Mouse (Mus musculus) liver, embryonic 13.5 days (tissue): ENCODE results near the gene Igf2bp3. TPM values are rescaled to one million over a fixed set of nuclear protein-coding genes. Genes with fewer than 3 reads are reported as not detected.
"Not testable (repeated sequence)": the region's sequence is repeated elsewhere in the genome, so short reads cannot be mapped to it uniquely, and the experiment has no call there.

Experiments used
- ATAC-seq: fragments of 200-750 bp; cut with Nextera tagmentation; 2 replicates; pipeline ENCODE4 v1.8.0; 2017; ENCODE audit warnings: low read depth, mild to moderate bottlenecking, moderate number of reproducible peaks, moderate library complexity
- DNase-seq: peaks from one replicate; pipeline ENCODE4 v3.0.0; 2022
- H3K27ac ChIP-seq: fragments of 300-500 bp; sonication (generic); 2 replicates; pipeline ENCODE4 v1.5.1; 2015; ENCODE audit warnings: moderate library complexity, mild to moderate bottlenecking, inconsistent platforms
- H3K27me3 ChIP-seq: fragments of 300-500 bp; sonication (generic); 2 replicates; pipeline ENCODE4 v1.6.1; 2015; ENCODE audit warnings: mild to moderate bottlenecking, inconsistent platforms
- H3K36me3 ChIP-seq: fragments of 300-500 bp; sonication (generic); 2 replicates; pipeline ENCODE4 v1.6.1; 2015; ENCODE audit warnings: mild to moderate bottlenecking, inconsistent platforms
- H3K4me1 ChIP-seq: fragments of 300-500 bp; sonication (generic); replicated peaks from 2 replicates; pipeline ENCODE4 v1.6.1; 2015; ENCODE audit warnings: inconsistent platforms
- H3K4me2 ChIP-seq: fragments of 300-500 bp; sonication (generic); 2 replicates; pipeline ENCODE4 v1.6.1; 2015; ENCODE audit warnings: inconsistent platforms, mild to moderate bottlenecking, moderate library complexity
- H3K4me3 ChIP-seq: fragments of 300-500 bp; sonication (generic); replicated peaks from 2 replicates; pipeline ENCODE4 v1.5.1; 2015; ENCODE audit warnings: mild to moderate bottlenecking, inconsistent platforms
- H3K9ac ChIP-seq: fragments of 300-500 bp; sonication (generic); 2 replicates; pipeline ENCODE4 v1.6.1; 2015; ENCODE audit warnings: mild to moderate bottlenecking, inconsistent platforms
- H3K9me3 ChIP-seq: fragments of 300-500 bp; sonication (generic); replicated peaks from 2 replicates; pipeline ENCODE4 v1.6.1; 2016; ENCODE audit warnings: inconsistent platforms
- WGBS: fragments of 180-500 bp; shearing (Covaris S2); methylation state at CpG from one replicate; pipeline ENCODE4 v1.1.7; 2015; ENCODE audit not compliant: insufficient replicate concordance; 5-methylcytosine and 5-hydroxymethylcytosine counted together
- polyA plus RNA-seq: library from polyadenylated mRNA; unstranded; fragments of >200 nt; fragmentation: Nextera tagmentation; extraction: Ambion mirVana; gene quantifications from 2 replicates; pipeline ENCODE4 v1.2.1, GENCODE M21; 2015

The Igf2bp3 gene
- 21.4 and 25.4 TPM in 2 replicates for polyA plus RNA-seq

DNA sequence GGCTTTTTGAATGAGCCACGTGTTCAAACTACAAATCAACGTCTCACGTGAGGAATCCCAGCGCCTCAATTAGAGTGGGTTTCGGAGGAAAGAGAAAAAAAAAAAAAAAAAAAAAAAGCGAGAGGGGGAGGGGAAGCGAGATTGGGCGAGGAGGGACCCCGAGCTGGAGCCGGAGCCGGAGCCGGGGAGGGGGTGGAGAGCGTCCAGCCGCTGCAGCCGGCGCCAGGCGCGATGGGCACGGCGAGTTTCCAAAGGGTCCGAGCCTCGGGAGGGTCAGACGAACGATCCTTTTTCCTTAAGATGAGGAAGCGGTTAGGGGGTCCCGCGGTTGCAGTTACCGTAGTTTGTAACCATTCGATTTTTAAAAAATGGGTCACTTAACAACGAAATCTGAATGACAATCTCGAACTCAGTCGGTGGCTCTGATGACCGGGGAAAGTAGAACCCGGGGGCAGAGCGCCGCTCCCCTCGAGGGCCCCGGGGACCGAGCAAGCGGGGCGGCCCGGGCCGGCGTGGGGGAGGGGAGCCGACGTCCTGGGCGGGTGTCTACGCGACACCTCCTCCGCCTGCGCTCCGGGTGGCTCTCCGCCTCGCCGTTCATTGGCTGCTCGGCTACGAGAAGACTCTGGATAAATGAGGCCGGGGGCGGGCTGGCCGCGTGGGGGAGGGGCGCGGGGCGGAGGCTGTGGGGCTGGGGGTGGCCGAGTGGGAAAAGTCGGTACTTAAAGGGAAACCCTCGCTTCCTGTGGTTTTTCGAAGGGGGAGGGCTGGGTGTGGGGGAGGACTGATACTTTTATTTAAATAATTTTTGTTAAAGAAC is at the start of gene Igf2bp3:
Gene Igf2bp3 (minus strand): TSS at position 30 of the 820 bp plus-strand sequence.
- under 1% methylated on average over 66 of the region's 68 CpGs for WGBS

GRCm38 (mm10) chr6:49264446-49264845 is 49.7 kb upstream of the Igf2bp3 start:
- Histone ChIP-seq H3K4me3 (peak overlapping the region; percentile 100; the same call in 1 of the 2 replicates), H3K4me2 (peak overlapping the region; percentile 81), H3K4me1 (peaks cover 38% of the 10 kb centered on the region)
- DNase-seq, H3K27ac ChIP-seq, H3K36me3 ChIP-seq, H3K9ac ChIP-seq, H3K9me3 ChIP-seq, H3K27me3 ChIP-seq, ATAC-seq: not testable (repeated sequence)
- 68% methylated on average over 7 of the region's 7 CpGs for WGBS

More for the DNA sequence above, at the start of gene Igf2bp3:
- H3K9ac ChIP-seq, result peak within 1 kb of the TSS; percentile 95
- DNase-seq (peak; percentile 85), ATAC-seq (peak; percentile 71)
- peaks cover 41% of the 10 kb centered on the region for H3K4me1 ChIP-seq
- no peaks in the 10 kb centered on the region for H3K36me3 ChIP-seq
- H3K4me2 ChIP-seq, result peak within 1 kb of the TSS; percentile 95
- peak within 1 kb of the TSS; percentile 98 for H3K27ac ChIP-seq
- H3K27me3 ChIP-seq, result no peaks in the 10 kb centered on the region
- no peaks in the 10 kb centered on the region for H3K9me3 ChIP-seq
- H3K4me3 ChIP-seq, result peak within 1 kb of the TSS; percentile 81

- Histone ChIP-seq H3K4me3 (peak within 1 kb of the TSS; percentile 100), H3K27ac (peak within 1 kb of the TSS; percentile 91), H3K9me3 (no peaks in the 10 kb centered on the region), H3K4me1 (peaks cover 38% of the 10 kb centered on the region), H3K4me2 (peak within 1 kb of the TSS; percentile 81), H3K9ac (peak within 1 kb of the TSS; percentile 99), H3K36me3 (no peaks in the 10 kb centered on the region), H3K27me3 (no peaks in the 10 kb centered on the region)
- DNase-seq (peak; percentile 94), ATAC-seq (peak; percentile 92)
- WGBS, result under 1% methylated on average over 39 of the region's 39 CpGs
These were observed 49.1 kb upstream of the Igf2bp3 start, which contains the start of gene Tra2a for GRCm38 (mm10) chr6:49263847-49264243. TSS of gene Tra2a (minus strand) at chr6:49264033.

- Histone ChIP-seq H3K27me3 (no peaks in the 10 kb centered on the region), H3K36me3 (no peaks in the 10 kb centered on the region), H3K9me3 (no peaks in the 10 kb centered on the region), H3K27ac (peak overlapping the region; percentile 91), H3K4me1 (peaks cover 39% of the 10 kb centered on the region), H3K4me3 (peak overlapping the region; percentile 100), H3K4me2 (peak overlapping the region; percentile 81), H3K9ac (peak overlapping the region; percentile 99)
- WGBS, result under 1% methylated on average over 71 of the region's 71 CpGs
- DNase-seq (no peak), ATAC-seq (peak; percentile 74)
These were observed 48.5 kb upstream of the Igf2bp3 start for GRCm38 (mm10) chr6:49263081-49263846.

DNA sequence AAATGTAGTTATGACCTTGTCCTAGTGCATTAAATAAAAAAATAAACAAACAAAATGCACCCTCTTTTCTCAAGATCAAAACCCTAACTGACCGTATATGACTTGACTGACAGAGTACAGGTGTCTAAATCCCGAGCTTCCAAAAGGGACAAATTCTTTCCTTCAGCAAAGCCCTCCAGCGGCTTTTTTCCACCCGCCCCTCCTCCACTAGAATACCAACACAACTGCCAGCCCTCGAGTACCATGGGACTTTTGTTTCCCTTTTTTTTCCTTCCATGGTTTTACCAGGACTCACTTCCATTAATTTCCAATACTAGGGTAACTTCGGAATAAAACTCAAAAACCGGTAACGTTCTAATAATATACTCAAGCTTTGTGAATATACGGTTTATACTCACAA is 47.7 kb upstream of the Igf2bp3 start:
- ATAC-seq (no peak), DNase-seq (no peak)
- Histone ChIP-seq H3K27me3 (no peaks in the 10 kb centered on the region), H3K4me3 (peak overlapping the region; percentile 100), H3K36me3 (no peaks in the 10 kb centered on the region), H3K4me1 (peaks cover 44% of the 10 kb centered on the region), H3K27ac (no peak overlapping the region), H3K9ac (peak overlapping the region; percentile 99), H3K4me2 (peak overlapping the region; percentile 81), H3K9me3 (no peaks in the 10 kb centered on the region)
- WGBS, result under 1% methylated on average over 9 of the region's 9 CpGs

GRCm38 (mm10) chr6:49259711-49260110 is 45.0 kb upstream of the Igf2bp3 start:
- ATAC-seq (no peak), DNase-seq (no peak)
- WGBS, result 61% methylated on average over 5 of the region's 5 CpGs
- Histone ChIP-seq H3K9me3 (no peaks in the 10 kb centered on the region), H3K4me1 (peaks cover 44% of the 10 kb centered on the region), H3K4me2 (peak overlapping the region; percentile 9), H3K27ac (no peak overlapping the region), H3K27me3 (no peaks in the 10 kb centered on the region), H3K36me3 (no peaks in the 10 kb centered on the region), H3K4me3 (no peak overlapping the region), H3K9ac (no peak overlapping the region)

DNA sequence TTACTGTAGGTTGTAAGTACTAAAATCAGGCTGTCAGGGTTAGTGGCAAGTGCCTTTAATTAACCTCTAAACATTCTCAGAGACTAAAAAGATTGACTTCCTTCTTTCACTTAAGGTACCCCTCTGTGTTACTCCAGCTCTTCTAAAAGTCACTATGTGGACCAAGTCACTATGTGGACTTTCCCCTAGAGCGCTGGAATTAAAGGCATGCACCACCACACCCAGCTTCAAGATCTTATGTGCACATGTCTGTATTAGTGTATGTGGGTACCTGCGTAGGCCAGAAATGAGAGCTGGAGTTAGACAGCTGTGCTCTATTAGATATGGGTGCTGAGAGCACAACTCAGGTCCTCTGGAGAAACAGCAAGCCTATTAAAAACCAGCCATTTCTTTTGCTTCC is 43.1 kb upstream of the Igf2bp3 start:
- H3K9me3 ChIP-seq, result no peaks in the 10 kb centered on the region
- DNase-seq (no peak), ATAC-seq (no peak)
- H3K27me3 ChIP-seq, result no peaks in the 10 kb centered on the region
- no peaks in the 10 kb centered on the region for H3K36me3 ChIP-seq
- H3K9ac ChIP-seq, result no peak overlapping the region
- 80% methylated on average over 2 of the region's 2 CpGs for WGBS
- no peak overlapping the region for H3K4me3 ChIP-seq
- no peak overlapping the region for H3K27ac ChIP-seq
- H3K4me1 ChIP-seq, result peaks cover 44% of the 10 kb centered on the region
- H3K4me2 ChIP-seq, result no peak overlapping the region

DNA sequence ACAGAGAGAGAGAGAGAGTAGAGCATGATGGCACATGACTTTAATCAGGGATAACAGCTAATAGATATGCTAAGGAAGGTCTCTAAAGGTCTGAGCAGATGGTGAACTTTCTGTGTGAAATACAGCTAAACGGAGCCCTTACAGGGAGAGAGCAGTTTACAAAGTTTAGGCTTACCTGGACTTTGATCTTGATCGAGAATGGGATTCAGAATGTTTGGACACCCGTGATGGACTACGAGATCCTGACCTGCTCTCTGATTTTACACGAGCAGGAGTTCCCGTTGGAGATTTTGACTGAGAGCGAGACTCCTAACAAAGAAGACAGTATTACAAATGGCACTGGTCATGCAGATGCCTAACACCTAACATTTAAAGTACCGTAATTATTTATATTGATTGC is 37.5 kb upstream of the Igf2bp3 start:
- no peak for ATAC-seq
- H3K4me3 ChIP-seq, result no peak overlapping the region

GRCm38 (mm10) chr6:49251199-49251598 is 36.4 kb upstream of the Igf2bp3 start:
- no peak overlapping the region for H3K27ac ChIP-seq
- H3K4me2 ChIP-seq, result no peak overlapping the region
- H3K4me3 ChIP-seq, result no peak overlapping the region
- no peak overlapping the region for H3K9ac ChIP-seq
- 89% methylated on average over 2 of the region's 2 CpGs for WGBS
- ATAC-seq, result no peak
- H3K4me1 ChIP-seq, result peaks cover 7% of the 10 kb centered on the region; the same call in 1 of the 2 replicates
- H3K27me3 ChIP-seq, result no peaks in the 10 kb centered on the region
- DNase-seq, result no peak
- peaks cover 60% of the 10 kb centered on the region for H3K36me3 ChIP-seq
- no peaks in the 10 kb centered on the region for H3K9me3 ChIP-seq

More for the DNA sequence above, 37.5 kb upstream of the Igf2bp3 start:
- Histone ChIP-seq H3K36me3 (peaks cover 51% of the 10 kb centered on the region), H3K4me2 (no peak overlapping the region), H3K9me3 (no peaks in the 10 kb centered on the region), H3K27ac (no peak overlapping the region), H3K4me1 (peaks cover 7% of the 10 kb centered on the region; the same call in 1 of the 2 replicates), H3K9ac (no peak overlapping the region), H3K27me3 (no peaks in the 10 kb centered on the region)
- WGBS, result 84% methylated on average over 8 of the region's 8 CpGs
- DNase-seq, result no peak

DNA sequence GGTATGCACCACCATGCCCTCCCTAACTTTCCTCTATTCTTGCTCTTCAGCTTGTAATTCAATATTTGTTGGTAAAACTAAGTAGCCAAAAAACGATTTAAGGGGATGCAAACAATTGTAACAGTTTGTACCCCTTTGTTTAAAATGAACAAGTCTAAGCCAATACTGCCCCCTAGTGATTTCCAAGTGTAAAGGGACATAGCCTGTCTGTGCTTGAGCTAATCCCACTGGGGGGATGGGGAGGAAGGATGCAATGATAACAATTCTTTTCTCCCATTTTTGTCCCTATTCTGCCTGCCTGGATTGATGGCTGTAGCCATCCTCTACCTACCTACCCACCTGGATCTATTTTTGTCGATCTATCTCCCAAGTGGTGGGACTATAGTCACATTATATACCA is 32.5 kb upstream of the Igf2bp3 start:
- DNase-seq, result no peak
- H3K4me3 ChIP-seq, result no peak overlapping the region
- H3K27me3 ChIP-seq, result no peaks in the 10 kb centered on the region
- H3K27ac ChIP-seq, result no peak overlapping the region
- H3K4me2 ChIP-seq, result no peak overlapping the region
- no peak overlapping the region for H3K9ac ChIP-seq
- H3K4me1 ChIP-seq, result no peaks in the 10 kb centered on the region
- no peak; the same call in 1 of the 2 replicates for ATAC-seq
- H3K36me3 ChIP-seq, result peaks cover 86% of the 10 kb centered on the region
- H3K9me3 ChIP-seq, result no peaks in the 10 kb centered on the region
- WGBS, result 62% methylated on average over 2 of the region's 2 CpGs

DNA sequence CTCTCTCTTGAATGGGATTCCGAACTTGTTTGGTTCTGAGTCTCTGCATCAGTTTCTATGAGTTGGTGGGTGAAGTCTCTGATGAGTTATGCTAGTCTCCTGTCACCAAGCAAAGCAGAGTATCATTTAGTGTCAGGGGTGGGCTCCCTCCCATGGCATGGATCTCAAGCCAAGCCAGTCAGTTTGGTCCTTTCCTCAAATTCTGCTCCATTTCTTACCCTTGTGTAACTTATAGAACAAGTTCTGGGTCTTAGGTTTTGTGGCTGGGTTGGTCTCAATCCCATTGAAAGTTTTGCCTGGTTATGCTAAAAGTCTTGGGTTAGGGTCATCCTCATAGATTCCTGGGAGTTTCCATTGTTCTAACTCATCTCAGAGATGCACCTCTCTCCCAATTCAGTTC is 27.6 kb upstream of the Igf2bp3 start:
- Histone ChIP-seq H3K4me1 (no peaks in the 10 kb centered on the region), H3K27ac (no peak overlapping the region), H3K27me3 (no peaks in the 10 kb centered on the region), H3K4me2 (no peak overlapping the region), H3K4me3 (no peak overlapping the region), H3K9me3 (no peaks in the 10 kb centered on the region), H3K9ac (no peak overlapping the region), H3K36me3 (peaks cover 43% of the 10 kb centered on the region)
- 93% methylated on average over 1 of the region's 1 CpGs for WGBS
- no peak for DNase-seq
- ATAC-seq, result no peak
